Mouse (Mus musculus) forebrain, embryonic 13.5 days (tissue): ENCODE results near the gene Anapc5. TPM values are rescaled to one million over a fixed set of nuclear protein-coding genes. Genes with fewer than 3 reads are reported as not detected.

Source experiments
- ATAC-seq: fragments of 200-750 bp; cut with Nextera tagmentation; 2 replicates; pipeline ENCODE4 v1.8.0; 2017
- H3K27ac ChIP-seq: fragments of 300-500 bp; sonication (generic); 2 replicates; pipeline ENCODE4 v1.5.1; 2015; ENCODE audit warnings: inconsistent platforms, mild to moderate bottlenecking, moderate library complexity
- H3K27me3 ChIP-seq: fragments of 300-500 bp; sonication (generic); 2 replicates; pipeline ENCODE4 v1.6.1; 2015; ENCODE audit warnings: mild to moderate bottlenecking, inconsistent platforms
- H3K36me3 ChIP-seq: fragments of 300-500 bp; sonication (generic); 2 replicates; pipeline ENCODE4 v1.6.1; 2015; ENCODE audit warnings: mild to moderate bottlenecking, inconsistent platforms; ENCODE audit not compliant: poor library complexity, severe bottlenecking
- H3K4me1 ChIP-seq: fragments of 300-500 bp; sonication (generic); 2 replicates; pipeline ENCODE4 v1.6.1; 2015; ENCODE audit warnings: inconsistent platforms
- H3K4me2 ChIP-seq: fragments of 300-500 bp; sonication (generic); 2 replicates; pipeline ENCODE4 v1.6.1; 2015; ENCODE audit warnings: inconsistent platforms, mild to moderate bottlenecking, moderate library complexity
- H3K4me3 ChIP-seq: fragments of 300-500 bp; sonication (generic); 2 replicates; pipeline ENCODE4 v1.5.1; 2015; ENCODE audit warnings: mild to moderate bottlenecking, inconsistent platforms
- H3K9ac ChIP-seq: fragments of 300-500 bp; sonication (generic); 2 replicates; pipeline ENCODE4 v1.6.1; 2015; ENCODE audit warnings: mild to moderate bottlenecking, inconsistent platforms
- H3K9me3 ChIP-seq: fragments of 300-500 bp; sonication (generic); replicated peaks from 2 replicates; pipeline ENCODE4 v1.6.1; 2016; ENCODE audit warnings: inconsistent platforms
- WGBS: fragments of 180-500 bp; shearing (Covaris S2); methylation state at CpG from one replicate; pipeline ENCODE4 v1.1.7; 2015; 5-methylcytosine and 5-hydroxymethylcytosine counted together
- polyA plus RNA-seq: library from polyadenylated mRNA; unstranded; fragments of >200 nt; fragmentation: Nextera tagmentation; extraction: Ambion mirVana; gene quantifications from 2 replicates; pipeline ENCODE4 v1.2.1, GENCODE M21; 2015

Gene Anapc5
- polyA plus RNA-seq, 1 experiment from 2014 or later = 552 TPM

DNA sequence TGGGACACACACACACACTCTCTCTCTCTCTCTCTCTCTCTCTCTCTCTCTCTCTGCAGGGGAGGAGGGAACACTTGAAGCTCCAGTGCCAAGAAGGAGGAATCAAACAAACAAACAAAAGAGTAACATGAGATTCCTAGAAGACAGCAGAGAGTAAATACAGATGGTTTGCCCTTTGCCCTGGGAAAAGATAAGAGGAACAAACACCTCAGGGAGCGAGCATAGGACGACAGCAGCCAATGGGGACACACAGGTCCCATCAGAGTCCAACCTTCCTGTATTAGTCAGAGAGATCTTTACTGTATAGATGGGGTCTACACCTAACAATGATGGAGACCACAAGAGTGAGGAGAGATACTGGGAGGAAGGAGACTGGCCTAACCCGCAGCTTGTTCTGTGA is 23.3 kb downstream of the Anapc5 start:
- Histone ChIP-seq H3K36me3 (peaks cover 96% of the 10 kb centered on the region), H3K9me3 (no peaks in the 10 kb centered on the region), H3K4me1 (peaks cover 30% of the 10 kb centered on the region), H3K4me3 (no peak overlapping the region), H3K27ac (peak overlapping the region; percentile 74), H3K4me2 (no peak overlapping the region), H3K9ac (no peak overlapping the region), H3K27me3 (no peaks in the 10 kb centered on the region)
- no peak for ATAC-seq
- WGBS = 98% methylated on average over 3 of the region's 3 CpGs

DNA sequence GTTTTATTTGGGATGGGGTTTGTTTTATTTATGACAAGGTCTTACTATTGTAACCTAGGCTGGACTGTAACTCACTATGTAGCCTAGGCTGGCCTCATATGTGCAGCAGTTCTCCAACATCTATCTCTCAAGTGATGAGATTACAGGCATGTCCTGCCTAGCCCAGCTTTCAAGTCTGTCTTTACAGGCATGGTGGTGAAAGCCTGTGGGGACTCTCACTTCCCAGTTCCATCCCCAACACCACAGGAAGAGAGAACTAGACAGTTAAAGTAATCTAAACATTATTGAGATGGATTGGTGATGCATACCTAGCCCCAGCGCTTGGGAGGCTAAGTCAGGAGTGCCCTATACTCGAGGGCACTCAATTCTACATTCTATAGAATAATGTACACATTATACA is 32.4 kb downstream of the Anapc5 start:
- no peak overlapping the region for H3K4me3 ChIP-seq
- H3K4me1 ChIP-seq = peaks cover 6% of the 10 kb centered on the region; the same call in 1 of the 2 replicates
- 97% methylated on average over 2 of the region's 2 CpGs for WGBS
- peaks cover 80% of the 10 kb centered on the region for H3K36me3 ChIP-seq
- no peaks in the 10 kb centered on the region for H3K9me3 ChIP-seq
- no peak overlapping the region for H3K4me2 ChIP-seq
- no peaks in the 10 kb centered on the region for H3K27me3 ChIP-seq
- no peak overlapping the region for H3K9ac ChIP-seq
- no peak for ATAC-seq
- no peak overlapping the region for H3K27ac ChIP-seq

DNA sequence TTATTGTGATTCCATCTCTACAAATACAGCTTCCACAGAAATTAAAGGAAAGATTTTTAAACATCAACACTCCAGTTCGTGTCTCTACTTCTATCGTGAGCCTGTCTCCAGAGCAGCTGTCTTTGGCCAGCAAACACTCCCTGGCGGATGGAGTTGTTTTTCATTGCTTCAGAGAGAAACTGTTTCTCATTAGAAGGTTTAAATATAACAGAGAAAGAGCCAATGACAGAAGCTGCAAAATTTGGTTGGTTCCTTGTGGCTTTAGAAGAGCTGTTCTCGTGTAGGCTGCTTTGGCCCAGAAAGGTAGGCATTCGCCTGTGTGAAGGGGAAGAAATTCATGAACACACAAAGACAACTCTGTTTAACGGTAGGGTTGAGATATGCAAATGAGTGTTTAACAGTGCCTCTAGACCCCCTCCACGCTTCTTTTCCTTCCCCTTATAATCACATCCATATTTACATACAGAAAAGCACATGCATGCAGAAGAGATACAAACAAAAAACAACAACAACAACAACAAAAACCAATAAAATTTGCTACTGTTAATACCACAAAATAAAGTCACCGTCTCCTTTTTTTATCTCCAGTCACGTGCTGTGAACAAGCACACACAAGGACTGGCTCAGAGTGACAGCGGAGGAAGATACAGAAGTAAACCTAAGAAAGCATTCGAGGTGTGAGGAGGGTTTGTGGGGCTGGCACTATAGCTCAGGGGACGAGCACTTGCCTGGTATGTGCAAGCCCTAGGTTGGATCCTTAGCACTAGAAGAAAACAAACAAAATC is 34.9 kb downstream of the Anapc5 start:
- 66% methylated on average over 12 of the region's 12 CpGs for WGBS
- no peaks in the 10 kb centered on the region for H3K27me3 ChIP-seq
- no peak overlapping the region for H3K4me3 ChIP-seq
- peaks cover 56% of the 10 kb centered on the region for H3K36me3 ChIP-seq
- H3K4me2 ChIP-seq = no peak overlapping the region
- no peak for ATAC-seq
- no peak overlapping the region for H3K27ac ChIP-seq
- no peaks in the 10 kb centered on the region for H3K9me3 ChIP-seq
- H3K9ac ChIP-seq = no peak overlapping the region
- H3K4me1 ChIP-seq = peaks cover 8% of the 10 kb centered on the region; the same call in 1 of the 2 replicates

DNA sequence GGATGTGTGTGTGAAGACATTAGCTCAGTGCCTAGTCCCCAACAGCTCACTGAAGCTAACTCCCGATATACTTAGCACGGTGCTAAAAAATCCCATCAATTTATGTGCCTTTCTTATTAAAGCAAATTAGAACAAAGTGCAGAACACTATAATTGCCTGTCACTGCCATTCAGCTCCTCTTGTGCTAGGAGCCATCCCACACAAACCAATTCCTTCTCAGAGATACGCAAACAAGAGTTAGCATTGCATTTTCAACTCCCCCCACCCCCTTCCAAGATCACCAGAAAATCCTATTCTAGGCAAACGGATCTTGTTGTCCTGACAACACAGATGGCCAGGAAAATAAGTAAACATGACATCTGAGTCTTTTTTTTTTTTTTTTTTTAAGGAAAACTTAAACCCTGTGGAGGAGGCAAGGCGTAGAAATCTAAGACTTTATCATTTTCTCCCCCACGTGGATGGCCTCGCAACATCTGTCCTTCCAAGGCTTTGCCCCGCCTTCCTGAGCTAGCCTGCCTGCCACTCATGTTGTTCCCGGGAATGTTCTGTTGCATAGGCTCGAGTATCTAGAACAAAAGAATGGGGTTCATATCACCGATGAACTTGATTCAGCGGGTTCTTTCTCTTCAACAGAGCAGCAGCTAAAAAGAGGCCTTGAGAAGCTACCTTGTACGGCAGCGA is 37.3 kb downstream of the Anapc5 start:
- ATAC-seq = no peak
- H3K27me3 ChIP-seq = no peaks in the 10 kb centered on the region
- H3K9me3 ChIP-seq = no peaks in the 10 kb centered on the region
- no peak overlapping the region for H3K4me3 ChIP-seq
- peaks cover 8% of the 10 kb centered on the region; the same call in 1 of the 2 replicates for H3K4me1 ChIP-seq
- H3K4me2 ChIP-seq = no peak overlapping the region
- H3K36me3 ChIP-seq = peaks cover 36% of the 10 kb centered on the region
- H3K9ac ChIP-seq = no peak overlapping the region
- H3K27ac ChIP-seq = no peak overlapping the region
- WGBS = 56% methylated on average over 14 of the region's 14 CpGs

DNA sequence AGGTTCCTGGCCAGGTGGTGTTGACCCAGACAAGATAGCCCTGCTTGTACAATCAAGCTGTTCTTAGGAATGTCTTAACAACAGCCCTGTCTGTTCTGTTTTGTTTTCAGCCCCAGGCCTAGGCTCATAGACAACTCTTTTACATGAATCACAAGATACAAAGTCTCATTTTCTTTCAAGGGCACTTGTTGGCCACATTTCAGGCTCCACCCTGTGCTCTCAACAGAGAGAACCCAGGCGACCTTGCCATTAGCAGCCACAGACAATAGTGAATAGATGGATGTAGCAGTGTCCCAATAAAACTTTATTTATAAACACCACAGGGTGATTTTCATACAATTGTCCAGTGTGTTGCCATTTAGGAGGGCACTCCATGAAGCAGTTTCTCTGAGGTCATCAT is 39.1 kb downstream of the Anapc5 start:
- H3K4me3 ChIP-seq = no peak overlapping the region
- H3K9ac ChIP-seq = no peak overlapping the region
- 70% methylated on average over 1 of the region's 1 CpGs for WGBS
- H3K9me3 ChIP-seq = no peaks in the 10 kb centered on the region
- peaks cover 18% of the 10 kb centered on the region for H3K36me3 ChIP-seq
- ATAC-seq = no peak
- no peaks in the 10 kb centered on the region for H3K27me3 ChIP-seq
- H3K4me2 ChIP-seq = no peak overlapping the region
- H3K27ac ChIP-seq = no peak overlapping the region
- peaks cover 18% of the 10 kb centered on the region for H3K4me1 ChIP-seq

DNA sequence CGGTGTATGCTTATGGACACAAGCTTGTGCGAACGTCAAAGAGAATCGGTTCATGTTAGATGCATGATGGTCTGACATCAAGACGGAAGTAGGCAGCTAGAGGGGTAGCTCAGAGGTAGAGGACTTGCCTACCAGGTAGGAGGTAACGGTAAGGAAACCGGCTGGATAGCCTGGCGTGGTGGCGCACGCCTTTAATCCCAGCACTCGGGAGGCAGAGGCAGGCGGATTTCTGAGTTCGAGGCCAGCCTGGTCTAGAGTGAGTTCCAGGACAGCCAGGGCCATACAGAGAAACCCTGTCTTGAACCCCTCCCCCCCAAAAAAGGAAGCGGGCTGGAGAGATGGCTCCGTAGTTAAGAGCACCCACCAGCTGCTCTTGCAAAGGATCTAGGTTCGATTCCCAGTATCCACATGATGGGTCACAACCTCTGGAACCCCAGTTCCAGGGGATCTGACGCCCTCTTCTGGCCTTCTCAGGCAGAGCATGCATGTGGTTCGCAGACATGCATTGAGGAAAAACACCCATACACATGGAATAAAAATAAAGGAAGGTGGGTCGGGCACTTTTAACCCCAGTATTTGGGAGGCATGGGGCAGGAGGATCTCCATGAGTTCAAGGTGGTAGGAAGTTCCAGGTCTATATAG is 40.2 kb downstream of the Anapc5 start:
- no peak for ATAC-seq
- Histone ChIP-seq H3K4me1 (peaks cover 18% of the 10 kb centered on the region), H3K9ac (no peak overlapping the region), H3K36me3 (peaks cover 7% of the 10 kb centered on the region), H3K4me2 (no peak overlapping the region), H3K4me3 (no peak overlapping the region), H3K27me3 (no peaks in the 10 kb centered on the region), H3K27ac (no peak overlapping the region), H3K9me3 (no peaks in the 10 kb centered on the region)
- 91% methylated on average over 19 of the region's 19 CpGs for WGBS

DNA sequence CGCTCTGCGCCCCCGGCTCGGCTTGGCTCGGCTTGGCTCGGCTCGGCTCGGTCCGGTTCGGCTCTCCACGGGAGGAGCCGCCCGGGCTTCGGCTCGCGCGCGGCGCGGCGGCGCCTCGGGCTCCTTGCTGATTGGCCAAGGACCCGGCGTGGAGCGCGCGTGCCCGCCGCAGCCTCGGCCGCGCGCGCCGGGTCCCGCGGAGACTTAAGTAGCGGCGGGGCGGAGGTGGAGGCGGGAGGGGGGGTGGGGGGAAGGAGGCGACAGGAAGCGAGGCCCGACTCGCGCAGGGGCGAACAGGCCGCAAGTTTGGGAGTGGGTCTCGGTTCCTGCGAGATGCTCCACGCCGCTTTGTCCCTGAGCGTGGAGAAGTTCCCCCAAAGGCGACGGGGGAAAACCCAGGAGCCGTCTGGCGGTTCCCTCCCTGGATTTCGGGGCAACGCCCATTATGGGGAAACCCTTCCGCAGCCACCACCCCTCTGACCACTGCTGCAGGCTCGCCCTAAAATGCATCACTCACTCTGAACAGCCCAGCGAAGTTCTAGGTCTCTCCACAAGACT is 41.8 kb downstream of the Anapc5 start, which contains the start of gene Camkk2:
Gene Camkk2 (minus strand): TSS at position 133 of the 558 bp plus-strand sequence.
- WGBS = 0% methylated on average over 33 of the region's 63 CpGs
- peak within 1 kb of the TSS; percentile 96 for H3K4me2 ChIP-seq
- peak; percentile 88 for ATAC-seq
- H3K36me3 ChIP-seq = no peaks in the 10 kb centered on the region
- H3K27ac ChIP-seq = peak within 1 kb of the TSS; percentile 25
- peak within 1 kb of the TSS; percentile 83 for H3K4me3 ChIP-seq
- no peaks in the 10 kb centered on the region for H3K9me3 ChIP-seq
- peak within 1 kb of the TSS; percentile 88 for H3K9ac ChIP-seq
- H3K4me1 ChIP-seq = peaks cover 18% of the 10 kb centered on the region
- H3K27me3 ChIP-seq = no peaks in the 10 kb centered on the region

DNA sequence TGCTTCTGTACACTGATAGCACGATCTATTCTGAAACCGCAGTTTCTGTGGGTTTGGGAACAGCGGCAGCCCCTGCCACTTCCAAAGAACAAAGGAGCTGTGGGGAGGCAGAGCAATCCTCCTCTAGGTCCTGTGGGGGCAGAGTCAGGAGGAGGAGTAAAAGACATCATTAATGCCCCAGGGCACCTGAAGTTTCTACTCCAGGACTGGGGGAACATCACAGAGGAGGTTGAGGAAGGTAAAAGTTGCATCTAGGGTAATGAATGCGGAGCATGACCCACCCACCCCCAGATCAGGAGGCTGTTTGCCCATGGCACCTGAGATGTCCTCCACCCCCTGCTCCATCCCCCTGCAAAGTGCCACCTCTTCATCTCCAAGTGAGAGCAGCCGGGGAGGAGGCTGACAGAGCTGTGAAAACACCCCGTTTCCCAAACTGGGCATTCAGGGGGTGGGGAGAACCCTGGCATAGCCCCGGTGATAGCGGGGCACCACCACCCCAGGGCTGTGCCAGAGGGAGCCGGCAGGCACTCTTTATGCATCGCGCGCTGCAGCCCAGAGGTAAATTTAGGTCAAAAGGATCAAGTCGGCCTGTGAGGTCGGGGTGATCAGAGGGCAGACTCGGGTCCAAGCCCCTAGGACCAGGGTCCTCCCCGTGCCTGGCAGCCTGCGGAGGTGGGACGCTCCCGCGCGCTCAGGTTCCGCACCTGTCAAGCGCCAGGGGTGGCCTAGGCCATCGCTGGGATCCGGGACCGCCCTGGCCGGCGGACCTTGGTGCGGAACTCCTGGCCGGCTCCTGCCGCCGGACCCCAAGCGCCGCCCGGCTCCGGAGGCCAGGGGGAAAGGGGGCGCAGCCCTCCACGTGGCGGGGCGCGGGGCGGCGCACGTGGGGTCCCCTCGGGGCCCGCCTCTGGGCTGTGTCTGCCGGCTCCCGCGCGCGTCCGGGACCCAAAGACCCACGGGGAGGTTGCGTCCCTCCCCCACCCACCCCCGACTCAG is 42.6 kb downstream of the Anapc5 start:
- Histone ChIP-seq H3K4me3 (peak overlapping the region; percentile 83), H3K27me3 (no peaks in the 10 kb centered on the region), H3K9me3 (no peaks in the 10 kb centered on the region), H3K4me1 (peaks cover 11% of the 10 kb centered on the region), H3K4me2 (peak overlapping the region; percentile 96), H3K27ac (peak overlapping the region; percentile 19; the same call in 1 of the 2 replicates), H3K36me3 (no peaks in the 10 kb centered on the region), H3K9ac (peak overlapping the region; percentile 88)
- WGBS = under 1% methylated on average over 43 of the region's 55 CpGs
- ATAC-seq = peak; percentile 69

DNA sequence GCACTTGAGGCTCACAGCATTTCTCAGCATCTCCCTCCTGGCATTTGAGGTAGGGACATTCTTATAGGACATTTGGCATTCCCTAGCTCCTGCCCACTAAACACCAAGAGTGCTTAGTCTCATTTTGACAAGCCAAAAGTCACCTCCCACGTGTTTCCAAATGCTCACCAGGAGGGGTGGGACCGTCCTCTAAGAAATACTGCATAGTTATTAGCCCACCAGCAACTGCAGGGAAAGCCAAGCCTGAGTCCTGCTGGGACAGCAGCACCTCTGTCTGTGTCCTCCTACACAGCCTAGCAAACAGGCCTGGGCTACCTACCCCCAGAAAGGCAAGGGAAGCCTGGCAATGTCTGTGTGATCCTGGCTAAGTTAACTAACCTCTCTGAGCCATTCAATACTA is 43.8 kb downstream of the Anapc5 start:
- Histone ChIP-seq H3K36me3 (0 out of 2 replicates have a peak, but pooled peaks cover 5% of the 10 kb centered on the region), H3K9ac (no peak overlapping the region), H3K4me2 (no peak overlapping the region), H3K27ac (no peak overlapping the region), H3K4me1 (peaks cover 11% of the 10 kb centered on the region), H3K4me3 (no peak overlapping the region), H3K9me3 (no peaks in the 10 kb centered on the region), H3K27me3 (no peaks in the 10 kb centered on the region)
- ATAC-seq = no peak
- WGBS = 51% methylated on average over 2 of the region's 2 CpGs

DNA sequence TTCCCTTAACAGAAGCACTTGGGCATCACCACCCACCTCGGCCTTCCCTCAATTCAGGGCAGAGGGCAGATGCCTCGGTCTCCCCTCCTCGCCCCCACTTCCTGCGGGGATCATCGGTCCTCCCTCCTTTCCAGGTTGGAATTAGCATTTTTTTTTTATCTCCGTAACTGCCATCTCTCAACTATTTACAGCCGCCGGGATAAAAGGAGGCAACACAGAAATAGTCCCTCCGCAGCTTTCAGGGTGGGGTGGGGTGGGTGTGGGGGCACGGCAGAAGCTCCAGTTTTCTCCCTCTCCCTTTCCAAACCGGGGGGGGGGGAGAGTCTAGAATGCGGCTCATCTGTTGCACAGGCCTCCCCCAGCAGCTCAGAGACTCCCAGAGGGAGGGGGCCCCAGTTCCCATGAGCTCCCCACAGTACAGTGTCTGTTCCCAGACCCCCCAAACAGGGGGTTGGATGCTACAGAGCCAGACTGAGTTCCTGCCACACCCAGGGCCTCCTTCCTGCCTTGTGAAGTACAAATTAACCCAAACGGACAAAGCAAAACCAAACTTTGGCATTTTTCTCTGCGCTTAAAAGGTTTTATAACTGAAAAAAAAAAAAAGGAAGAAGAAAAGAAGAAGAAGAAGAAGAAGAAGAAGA is 45.4 kb downstream of the Anapc5 start:
- Histone ChIP-seq H3K4me1 (peaks cover 11% of the 10 kb centered on the region), H3K4me3 (no peak overlapping the region), H3K27me3 (no peaks in the 10 kb centered on the region), H3K27ac (no peak overlapping the region), H3K9ac (no peak overlapping the region), H3K9me3 (no peaks in the 10 kb centered on the region), H3K36me3 (0 out of 2 replicates have a peak, but pooled peaks cover 5% of the 10 kb centered on the region), H3K4me2 (no peak overlapping the region)
- 88% methylated on average over 14 of the region's 14 CpGs for WGBS
- no peak for ATAC-seq
